Mouse (Mus musculus) neural tube, embryonic 15.5 days (tissue): Measurements from ENCODE around the gene Cd40. TPM values are rescaled to one million over a fixed set of nuclear protein-coding genes. Genes with fewer than 3 reads are reported as not detected.

ENCODE experiments used
- ATAC-seq: fragments of 200-750 bp; cut with Nextera tagmentation; 2 replicates; pipeline ENCODE4 v1.8.0; 2017; ENCODE audit warnings: mild to moderate bottlenecking, moderate TSS enrichment, moderate library complexity; ENCODE audit not compliant: low FRiP score
- H3K27ac ChIP-seq: fragments of 300-500 bp; sonication (generic); replicated peaks from 2 replicates; pipeline ENCODE4 v1.5.1; 2015; ENCODE audit warnings: mild to moderate bottlenecking, inconsistent platforms
- H3K27me3 ChIP-seq: fragments of 300-500 bp; sonication (generic); replicated peaks from 2 replicates; pipeline ENCODE4 v1.6.1; 2015; ENCODE audit warnings: inconsistent platforms
- H3K36me3 ChIP-seq: fragments of 300-500 bp; sonication (generic); 2 replicates; pipeline ENCODE4 v1.6.1; 2015; ENCODE audit warnings: inconsistent platforms
- H3K4me1 ChIP-seq: fragments of 300-500 bp; sonication (generic); 2 replicates; pipeline ENCODE4 v1.6.1; 2015; ENCODE audit warnings: inconsistent platforms
- H3K4me2 ChIP-seq: fragments of 300-500 bp; sonication (generic); 2 replicates; pipeline ENCODE4 v1.6.1; 2015; ENCODE audit warnings: inconsistent platforms, mild to moderate bottlenecking, moderate library complexity
- H3K4me3 ChIP-seq: fragments of 300-500 bp; sonication (generic); replicated peaks from 2 replicates; pipeline ENCODE4 v1.5.1; 2015; ENCODE audit warnings: mild to moderate bottlenecking, inconsistent platforms
- H3K9ac ChIP-seq: fragments of 300-500 bp; sonication (generic); replicated peaks from 2 replicates; pipeline ENCODE4 v1.6.1; 2015; ENCODE audit warnings: mild to moderate bottlenecking, inconsistent platforms
- H3K9me3 ChIP-seq: fragments of 300-500 bp; sonication (generic); replicated peaks from 2 replicates; pipeline ENCODE4 v1.6.1; 2016; ENCODE audit warnings: inconsistent platforms
- WGBS: fragments of 180-500 bp; shearing (Covaris S2); methylation state at CpG from one replicate; pipeline ENCODE4 v1.1.7; 2015; ENCODE audit warnings: mixed read lengths; 5-methylcytosine and 5-hydroxymethylcytosine counted together
- polyA plus RNA-seq: library from polyadenylated mRNA; unstranded; fragments of >200 nt; fragmentation: Nextera tagmentation; extraction: Ambion mirVana; gene quantifications from 2 replicates; pipeline ENCODE4 v1.2.1, GENCODE M21; 2015

The Cd40 gene
- polyA plus RNA-seq, 1 experiment from 2014 or later: 6.9 TPM

- Histone ChIP-seq H3K9me3 (no peaks in the 10 kb centered on the region), H3K36me3 (no peaks in the 10 kb centered on the region), H3K4me3 (no peak overlapping the region), H3K27ac (no peak overlapping the region), H3K27me3 (peaks cover 15% of the 10 kb centered on the region), H3K4me2 (no peak overlapping the region), H3K4me1 (peaks cover 7% of the 10 kb centered on the region), H3K9ac (no peak overlapping the region)
- WGBS: 95% methylated on average over 4 of the region's 4 CpGs
- no peak for ATAC-seq
Measured at GRCm38 (mm10) chr2:165059961-165060360, 4.5 kb downstream of the Cd40 start.

GRCm38 (mm10) chr2:165061638-165062433, 6.4 kb downstream of the Cd40 start:
- peaks cover 6% of the 10 kb centered on the region for H3K27me3 ChIP-seq
- no peaks in the 10 kb centered on the region for H3K36me3 ChIP-seq
- H3K9ac ChIP-seq: no peak overlapping the region
- H3K4me1 ChIP-seq: no peaks in the 10 kb centered on the region
- no peak overlapping the region for H3K27ac ChIP-seq
- no peak overlapping the region for H3K4me3 ChIP-seq
- no peaks in the 10 kb centered on the region for H3K9me3 ChIP-seq
- 85% methylated on average over 16 of the region's 16 CpGs for WGBS
- no peak for ATAC-seq
- no peak overlapping the region for H3K4me2 ChIP-seq

GRCm38 (mm10) chr2:165064489-165064888, 9.1 kb downstream of the Cd40 start:
- no peaks in the 10 kb centered on the region for H3K4me1 ChIP-seq
- no peaks in the 10 kb centered on the region for H3K9me3 ChIP-seq
- no peak overlapping the region for H3K4me2 ChIP-seq
- H3K27ac ChIP-seq: no peak overlapping the region
- H3K36me3 ChIP-seq: no peaks in the 10 kb centered on the region
- no peak overlapping the region for H3K4me3 ChIP-seq
- peaks cover 7% of the 10 kb centered on the region; the same call in 1 of the 2 replicates for H3K27me3 ChIP-seq
- ATAC-seq: no peak
- 34% methylated on average over 7 of the region's 7 CpGs for WGBS
- no peak overlapping the region for H3K9ac ChIP-seq

GRCm38 (mm10) chr2:165068806-165069205, 13.4 kb downstream of the Cd40 start:
- Histone ChIP-seq H3K27ac (no peak overlapping the region), H3K4me3 (no peak overlapping the region), H3K4me2 (no peak overlapping the region), H3K36me3 (no peaks in the 10 kb centered on the region), H3K4me1 (peaks cover 18% of the 10 kb centered on the region), H3K27me3 (peaks cover 29% of the 10 kb centered on the region), H3K9ac (no peak overlapping the region), H3K9me3 (no peaks in the 10 kb centered on the region)
- WGBS: 71% methylated on average over 2 of the region's 2 CpGs
- no peak for ATAC-seq

GRCm38 (mm10) chr2:165070096-165070816, 14.8 kb downstream of the Cd40 start:
- H3K27ac ChIP-seq: no peak overlapping the region
- H3K4me1 ChIP-seq: peaks cover 27% of the 10 kb centered on the region
- 0 out of 2 replicates have a peak overlapping the region, but pooled peaks have one; percentile 1 for H3K9ac ChIP-seq
- H3K4me3 ChIP-seq: no peak overlapping the region
- H3K9me3 ChIP-seq: no peaks in the 10 kb centered on the region
- H3K4me2 ChIP-seq: peak overlapping the region; percentile 47
- 25% methylated on average over 23 of the region's 23 CpGs for WGBS
- no peaks in the 10 kb centered on the region for H3K36me3 ChIP-seq
- peaks cover 39% of the 10 kb centered on the region for H3K27me3 ChIP-seq
- no peak for ATAC-seq

- no peaks in the 10 kb centered on the region for H3K36me3 ChIP-seq
- H3K4me3 ChIP-seq: no peak overlapping the region
- H3K9me3 ChIP-seq: no peaks in the 10 kb centered on the region
- H3K9ac ChIP-seq: no peak overlapping the region
- ATAC-seq: no peak
- H3K4me2 ChIP-seq: no peak overlapping the region
- peaks cover 62% of the 10 kb centered on the region for H3K27me3 ChIP-seq
- H3K27ac ChIP-seq: no peak overlapping the region
- 25% methylated on average over 9 of the region's 9 CpGs for WGBS
- peaks cover 54% of the 10 kb centered on the region for H3K4me1 ChIP-seq
Measured at GRCm38 (mm10) chr2:165073381-165073781, 18.0 kb downstream of the Cd40 start.

- H3K4me3 ChIP-seq: no peak overlapping the region
- no peak overlapping the region for H3K9ac ChIP-seq
- peaks cover 72% of the 10 kb centered on the region for H3K27me3 ChIP-seq
- no peak overlapping the region for H3K4me2 ChIP-seq
- H3K9me3 ChIP-seq: no peaks in the 10 kb centered on the region
- WGBS: 52% methylated on average over 11 of the region's 11 CpGs
- peaks cover 63% of the 10 kb centered on the region for H3K4me1 ChIP-seq
- no peak overlapping the region; the same call in 1 of the 2 replicates for H3K27ac ChIP-seq
- ATAC-seq: no peak
- H3K36me3 ChIP-seq: no peaks in the 10 kb centered on the region
Measured at GRCm38 (mm10) chr2:165074081-165074884, 18.9 kb downstream of the Cd40 start.

GRCm38 (mm10) chr2:165074937-165075336, 19.5 kb downstream of the Cd40 start:
- Histone ChIP-seq H3K9ac (no peak overlapping the region), H3K9me3 (no peaks in the 10 kb centered on the region), H3K4me3 (no peak overlapping the region), H3K4me2 (no peak overlapping the region), H3K4me1 (peaks cover 61% of the 10 kb centered on the region), H3K36me3 (no peaks in the 10 kb centered on the region), H3K27me3 (peaks cover 73% of the 10 kb centered on the region), H3K27ac (no peak overlapping the region; the same call in 1 of the 2 replicates)
- peak; percentile 45; the same call in 1 of the 2 replicates for ATAC-seq
- WGBS: 40% methylated on average over 2 of the region's 2 CpGs

GRCm38 (mm10) chr2:165077055-165077454, 21.6 kb downstream of the Cd40 start:
- Histone ChIP-seq H3K36me3 (no peaks in the 10 kb centered on the region), H3K27ac (peak overlapping the region; percentile 5; the same call in 1 of the 2 replicates), H3K27me3 (peaks cover 77% of the 10 kb centered on the region), H3K9ac (no peak overlapping the region), H3K4me3 (no peak overlapping the region), H3K4me1 (peaks cover 55% of the 10 kb centered on the region), H3K4me2 (no peak overlapping the region), H3K9me3 (no peaks in the 10 kb centered on the region)
- 9% methylated on average over 9 of the region's 9 CpGs for WGBS
- ATAC-seq: peak; percentile 33

- H3K4me1 ChIP-seq: peaks cover 53% of the 10 kb centered on the region
- H3K9me3 ChIP-seq: no peaks in the 10 kb centered on the region
- H3K9ac ChIP-seq: no peak overlapping the region
- WGBS: 62% methylated on average over 8 of the region's 8 CpGs
- no peak for ATAC-seq
- no peak overlapping the region for H3K4me3 ChIP-seq
- H3K36me3 ChIP-seq: no peaks in the 10 kb centered on the region
- peaks cover 71% of the 10 kb centered on the region for H3K27me3 ChIP-seq
- no peak overlapping the region for H3K4me2 ChIP-seq
- H3K27ac ChIP-seq: no peak overlapping the region
Measured at GRCm38 (mm10) chr2:165078045-165078444, 22.6 kb downstream of the Cd40 start.

- Histone ChIP-seq H3K36me3 (no peaks in the 10 kb centered on the region), H3K4me3 (no peak overlapping the region), H3K4me1 (peaks cover 48% of the 10 kb centered on the region), H3K9me3 (no peaks in the 10 kb centered on the region), H3K27me3 (peaks cover 66% of the 10 kb centered on the region), H3K4me2 (no peak overlapping the region), H3K9ac (no peak overlapping the region), H3K27ac (no peak overlapping the region)
- no peak for ATAC-seq
- WGBS: 21% methylated on average over 10 of the region's 10 CpGs
Measured at GRCm38 (mm10) chr2:165078605-165079004, 23.2 kb downstream of the Cd40 start.
